Mouse (Mus musculus) embryonic facial prominence, embryonic 15.5 days (tissue): ENCODE results near the gene Itga9. TPM values are rescaled to one million over a fixed set of nuclear protein-coding genes. Genes with fewer than 3 reads are reported as not detected.

Experiments used
- ATAC-seq: fragments of 200-750 bp; cut with Nextera tagmentation; 2 replicates; pipeline ENCODE4 v1.8.0; 2017; ENCODE audit warnings: low read depth, moderate TSS enrichment; ENCODE audit not compliant: insufficient number of reproducible peaks, low FRiP score, low TSS enrichment
- H3K27ac ChIP-seq: fragments of 300-500 bp; sonication (generic); replicated peaks from 2 replicates; pipeline ENCODE4 v1.5.1; 2015; ENCODE audit warnings: mild to moderate bottlenecking, inconsistent platforms
- H3K27me3 ChIP-seq: fragments of 300-500 bp; sonication (generic); 2 replicates; pipeline ENCODE4 v1.6.1; 2015; ENCODE audit warnings: inconsistent platforms
- H3K36me3 ChIP-seq: fragments of 300-500 bp; sonication (generic); 2 replicates; pipeline ENCODE4 v1.6.1; 2015; ENCODE audit warnings: mild to moderate bottlenecking, inconsistent platforms
- H3K4me1 ChIP-seq: fragments of 300-500 bp; sonication (generic); 2 replicates; pipeline ENCODE4 v1.6.1; 2015; ENCODE audit warnings: inconsistent platforms
- H3K4me2 ChIP-seq: fragments of 300-500 bp; sonication (generic); replicated peaks from 2 replicates; pipeline ENCODE4 v1.6.1; 2015; ENCODE audit warnings: mild to moderate bottlenecking, inconsistent platforms
- H3K4me3 ChIP-seq: fragments of 300-500 bp; sonication (generic); replicated peaks from 2 replicates; pipeline ENCODE4 v1.5.1; 2015; ENCODE audit warnings: mild to moderate bottlenecking, inconsistent platforms
- H3K9ac ChIP-seq: fragments of 300-500 bp; sonication (generic); 2 replicates; pipeline ENCODE4 v1.6.1; 2015; ENCODE audit warnings: inconsistent platforms
- H3K9me3 ChIP-seq: fragments of 300-500 bp; sonication (generic); replicated peaks from 2 replicates; pipeline ENCODE4 v1.6.1; 2016; ENCODE audit warnings: inconsistent platforms
- WGBS: fragments of 180-500 bp; shearing (Covaris S2); methylation state at CpG from one replicate; pipeline ENCODE4 v1.1.7; 2015; 5-methylcytosine and 5-hydroxymethylcytosine counted together
- polyA plus RNA-seq: library from polyadenylated mRNA; unstranded; fragments of >200 nt; fragmentation: Nextera tagmentation; extraction: Ambion mirVana; gene quantifications from 2 replicates; pipeline ENCODE4 v1.2.1, GENCODE M21; 2015

Itga9 gene
- polyA plus RNA-seq, 1 experiment from 2014 or later, result 14.7 TPM

- ATAC-seq, result no peak; the same call in 1 of the 2 replicates
- Histone ChIP-seq H3K4me2 (no peak overlapping the region), H3K27me3 (no peaks in the 10 kb centered on the region), H3K4me3 (no peak overlapping the region), H3K4me1 (peaks cover 24% of the 10 kb centered on the region), H3K9ac (no peak overlapping the region), H3K9me3 (no peaks in the 10 kb centered on the region), H3K36me3 (no peaks in the 10 kb centered on the region), H3K27ac (no peak overlapping the region)
- WGBS, result 45% methylated on average over 4 of the region's 4 CpGs
These were observed 162.1 kb downstream of the Itga9 start for GRCm38 (mm10) chr9:118768596-118768995.

GRCm38 (mm10) chr9:118770366-118770765 is 163.9 kb downstream of the Itga9 start:
- ATAC-seq, result no peak
- Histone ChIP-seq H3K4me2 (no peak overlapping the region), H3K9me3 (no peaks in the 10 kb centered on the region), H3K9ac (no peak overlapping the region), H3K27ac (no peak overlapping the region), H3K36me3 (no peaks in the 10 kb centered on the region), H3K4me3 (no peak overlapping the region), H3K27me3 (no peaks in the 10 kb centered on the region), H3K4me1 (0 out of 2 replicates have a peak, but pooled peaks cover 10% of the 10 kb centered on the region)
- 71% methylated on average over 4 of the region's 4 CpGs for WGBS

GRCm38 (mm10) chr9:118774676-118775075 is 168.2 kb downstream of the Itga9 start:
- no peak overlapping the region for H3K4me2 ChIP-seq
- peaks cover 28% of the 10 kb centered on the region for H3K4me1 ChIP-seq
- no peak for ATAC-seq
- H3K4me3 ChIP-seq, result no peak overlapping the region
- H3K9me3 ChIP-seq, result no peaks in the 10 kb centered on the region
- 56% methylated on average over 6 of the region's 6 CpGs for WGBS
- no peak overlapping the region for H3K9ac ChIP-seq
- H3K27me3 ChIP-seq, result no peaks in the 10 kb centered on the region
- H3K27ac ChIP-seq, result no peak overlapping the region
- H3K36me3 ChIP-seq, result no peaks in the 10 kb centered on the region

- no peaks in the 10 kb centered on the region for H3K36me3 ChIP-seq
- peaks cover 28% of the 10 kb centered on the region for H3K4me1 ChIP-seq
- ATAC-seq, result peak; percentile 72; the same call in 1 of the 2 replicates
- H3K9ac ChIP-seq, result no peak overlapping the region
- H3K4me3 ChIP-seq, result no peak overlapping the region
- H3K4me2 ChIP-seq, result no peak overlapping the region
- no peaks in the 10 kb centered on the region for H3K27me3 ChIP-seq
- no peaks in the 10 kb centered on the region for H3K9me3 ChIP-seq
- 80% methylated on average over 2 of the region's 2 CpGs for WGBS
- no peak overlapping the region for H3K27ac ChIP-seq
These were observed 170.5 kb downstream of the Itga9 start for GRCm38 (mm10) chr9:118776880-118777438.

GRCm38 (mm10) chr9:118778596-118778995 is 172.1 kb downstream of the Itga9 start:
- no peak overlapping the region; the same call in 1 of the 2 replicates for H3K27ac ChIP-seq
- no peaks in the 10 kb centered on the region for H3K9me3 ChIP-seq
- H3K4me1 ChIP-seq, result peaks cover 28% of the 10 kb centered on the region

GRCm38 (mm10) chr9:118784621-118785020 is 178.1 kb downstream of the Itga9 start:
- no peak for ATAC-seq

More at GRCm38 (mm10) chr9:118778596-118778995, 172.1 kb downstream of the Itga9 start:
- Histone ChIP-seq H3K27me3 (no peaks in the 10 kb centered on the region), H3K9ac (no peak overlapping the region), H3K36me3 (no peaks in the 10 kb centered on the region), H3K4me3 (no peak overlapping the region), H3K4me2 (no peak overlapping the region)
- 27% methylated on average over 2 of the region's 2 CpGs for WGBS
- no peak for ATAC-seq

GRCm38 (mm10) chr9:118785816-118786215 is 179.3 kb downstream of the Itga9 start:
- no peak overlapping the region for H3K27ac ChIP-seq
- H3K36me3 ChIP-seq, result no peaks in the 10 kb centered on the region
- H3K27me3 ChIP-seq, result no peaks in the 10 kb centered on the region
- H3K9me3 ChIP-seq, result no peaks in the 10 kb centered on the region
- H3K4me1 ChIP-seq, result peaks cover 13% of the 10 kb centered on the region; the same call in 1 of the 2 replicates
- no peak overlapping the region for H3K4me3 ChIP-seq
- H3K4me2 ChIP-seq, result no peak overlapping the region
- no peak overlapping the region for H3K9ac ChIP-seq
- no peak for ATAC-seq
- 73% methylated on average over 6 of the region's 6 CpGs for WGBS

More at GRCm38 (mm10) chr9:118784621-118785020, 178.1 kb downstream of the Itga9 start:
- no peak overlapping the region for H3K4me3 ChIP-seq
- H3K4me2 ChIP-seq, result no peak overlapping the region
- H3K9me3 ChIP-seq, result no peaks in the 10 kb centered on the region
- H3K27me3 ChIP-seq, result no peaks in the 10 kb centered on the region
- WGBS, result 53% methylated on average over 4 of the region's 4 CpGs
- H3K9ac ChIP-seq, result no peak overlapping the region
- peaks cover 12% of the 10 kb centered on the region; the same call in 1 of the 2 replicates for H3K4me1 ChIP-seq
- H3K27ac ChIP-seq, result 0 out of 2 replicates have a peak overlapping the region, but pooled peaks have one; percentile 7
- no peaks in the 10 kb centered on the region for H3K36me3 ChIP-seq

GRCm38 (mm10) chr9:118788869-118789281 is 182.4 kb downstream of the Itga9 start:
- Histone ChIP-seq H3K4me3 (no peak overlapping the region), H3K27ac (peak overlapping the region; percentile 24), H3K27me3 (no peaks in the 10 kb centered on the region), H3K36me3 (no peaks in the 10 kb centered on the region), H3K9me3 (no peaks in the 10 kb centered on the region), H3K4me2 (no peak overlapping the region), H3K9ac (no peak overlapping the region), H3K4me1 (peaks cover 13% of the 10 kb centered on the region; the same call in 1 of the 2 replicates)
- WGBS, result 50% methylated on average over 10 of the region's 10 CpGs
- peak; percentile 70; the same call in 1 of the 2 replicates for ATAC-seq

- Histone ChIP-seq H3K9ac (no peak overlapping the region), H3K27ac (no peak overlapping the region), H3K4me2 (no peak overlapping the region), H3K4me3 (no peak overlapping the region), H3K9me3 (no peaks in the 10 kb centered on the region), H3K36me3 (no peaks in the 10 kb centered on the region), H3K27me3 (no peaks in the 10 kb centered on the region), H3K4me1 (peaks cover 30% of the 10 kb centered on the region)
- ATAC-seq, result no peak
- 79% methylated on average over 3 of the region's 3 CpGs for WGBS
These were observed 184.7 kb downstream of the Itga9 start for GRCm38 (mm10) chr9:118791231-118791630.

- Histone ChIP-seq H3K9me3 (no peaks in the 10 kb centered on the region), H3K9ac (no peak overlapping the region), H3K4me2 (no peak overlapping the region), H3K36me3 (no peaks in the 10 kb centered on the region), H3K4me1 (peaks cover 26% of the 10 kb centered on the region), H3K27me3 (no peaks in the 10 kb centered on the region), H3K4me3 (no peak overlapping the region), H3K27ac (no peak overlapping the region)
- 76% methylated on average over 15 of the region's 21 CpGs for WGBS
- ATAC-seq, result no peak
These were observed 186.8 kb downstream of the Itga9 start for GRCm38 (mm10) chr9:118793151-118793785.

- Histone ChIP-seq H3K9me3 (no peaks in the 10 kb centered on the region), H3K36me3 (no peaks in the 10 kb centered on the region), H3K9ac (no peak overlapping the region), H3K4me1 (peaks cover 17% of the 10 kb centered on the region), H3K4me3 (no peak overlapping the region), H3K27ac (peak overlapping the region; percentile 53), H3K27me3 (no peaks in the 10 kb centered on the region), H3K4me2 (no peak overlapping the region)
- WGBS, result 41% methylated on average over 2 of the region's 2 CpGs
- 0 out of 2 replicates have a peak, but pooled peaks have one; percentile 29 for ATAC-seq
These were observed 188.2 kb downstream of the Itga9 start for GRCm38 (mm10) chr9:118794668-118795067.
